Mouse (Mus musculus): ENCODE measurements around the gene Tspan9.

Tspan9 gene

DNA sequence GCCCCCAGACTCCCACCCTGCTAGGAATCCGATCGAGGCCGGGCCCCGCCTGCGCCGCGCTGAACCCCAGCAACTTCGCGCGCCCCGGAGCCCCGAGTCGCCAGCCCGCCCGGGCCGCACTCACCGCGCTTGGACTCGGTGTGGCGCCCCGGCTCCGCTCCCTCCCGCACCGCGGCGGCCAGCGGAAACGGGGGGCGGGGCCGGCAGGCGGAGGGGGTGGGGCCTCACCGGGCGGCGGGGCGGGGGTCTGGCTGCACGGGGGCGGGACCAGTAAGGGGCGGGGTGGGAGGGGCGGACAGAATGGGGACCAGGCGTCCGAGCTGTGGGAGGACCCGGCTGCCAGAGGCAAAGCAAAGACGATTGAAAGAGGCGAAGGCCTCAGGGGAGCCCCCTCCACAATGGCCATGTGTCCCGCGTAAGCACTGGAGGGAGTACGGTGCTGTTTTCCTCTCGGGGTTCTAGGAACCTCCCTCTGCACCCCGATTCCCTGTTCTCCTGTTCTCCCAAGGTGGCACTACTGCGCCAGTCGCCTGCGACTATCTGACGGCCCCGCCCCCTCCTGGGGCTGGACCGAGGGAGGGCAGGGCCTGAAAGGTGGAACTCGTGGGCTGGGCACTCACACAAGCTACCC lies at the start of gene Tspan9:
TSS of gene Tspan9 (minus strand) at position 205 of the 631 bp plus-strand sequence.
- DNase-seq: peak; percentile 20 to 47

DNA sequence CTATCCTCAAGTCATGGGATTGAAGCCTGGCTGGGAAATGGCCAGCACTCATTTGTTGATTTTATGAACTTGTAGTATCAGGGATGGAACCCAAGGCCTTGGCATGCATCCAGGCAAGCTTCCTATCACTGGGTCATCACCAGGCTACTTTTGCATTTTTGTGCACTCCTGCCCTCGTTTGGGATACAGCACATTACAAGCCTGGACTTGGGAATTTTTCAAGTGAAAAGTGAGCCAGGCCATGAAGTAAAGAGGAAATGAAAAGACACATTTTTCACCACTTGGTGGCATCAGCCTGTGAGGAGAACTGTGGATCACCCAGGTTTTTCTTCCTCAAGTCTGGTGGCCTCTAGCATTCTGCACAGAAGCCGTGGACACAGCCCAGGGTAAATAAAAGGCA lies 40.1 kb upstream of the Tspan9 start:
- DNase-seq: no peak

DNA sequence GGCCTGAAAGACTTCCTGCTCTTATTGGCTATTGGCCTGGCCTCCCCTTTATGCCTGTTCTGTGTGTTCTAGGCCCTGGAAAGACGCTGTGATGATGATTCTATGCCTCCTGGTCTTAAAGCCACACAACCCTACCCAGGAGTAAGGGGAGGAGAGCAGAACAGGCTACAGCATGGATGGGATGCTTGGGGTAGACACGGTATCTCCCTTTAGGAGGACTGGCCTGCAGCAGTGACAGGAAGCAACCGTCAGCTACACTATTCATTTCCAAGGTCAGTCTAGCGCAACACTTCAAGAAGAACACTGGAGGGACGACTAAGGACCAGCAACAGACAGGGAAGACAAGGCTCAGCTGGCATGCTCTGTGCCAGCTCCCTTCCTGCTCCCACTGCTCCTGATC lies 37.8 kb upstream of the Tspan9 start:
- no peak for DNase-seq

DNA sequence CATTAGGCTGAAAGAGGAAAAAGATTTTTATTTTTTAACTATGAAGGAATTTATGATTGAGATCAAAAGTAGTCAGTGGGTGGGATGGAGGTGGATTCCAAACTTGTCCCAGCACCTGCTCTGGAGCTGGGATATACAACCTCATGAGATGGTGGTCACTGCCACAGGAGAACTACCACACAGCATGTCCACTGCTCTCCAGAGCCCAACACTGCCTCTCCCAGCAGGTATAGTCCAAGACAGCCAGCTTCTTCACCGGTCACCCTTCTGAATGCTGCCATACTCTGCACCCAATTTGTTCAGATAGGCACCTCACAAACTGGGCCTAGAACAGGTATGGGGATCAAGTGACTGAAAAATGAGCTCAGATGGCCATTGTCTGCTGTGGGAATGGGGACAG lies 36.3 kb upstream of the Tspan9 start:
- no peak for DNase-seq

DNA sequence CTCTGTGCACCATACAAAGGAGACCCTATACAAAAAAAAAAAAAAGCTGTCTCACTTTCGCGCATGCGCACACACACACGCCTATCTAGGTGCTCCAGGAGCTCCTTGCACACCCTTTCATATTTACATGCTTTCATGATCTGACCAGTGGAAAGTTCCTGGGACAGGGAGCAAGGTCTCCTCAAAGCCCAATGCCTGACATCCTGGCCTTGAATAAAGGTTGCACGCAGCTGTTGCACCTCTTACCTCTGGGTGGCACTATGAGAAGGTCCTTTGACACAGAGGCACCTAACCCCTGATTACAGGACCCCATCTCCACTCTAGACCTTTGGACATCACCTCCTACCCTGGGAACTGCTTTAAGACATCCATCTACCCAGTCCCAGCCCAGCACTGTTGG lies 35.9 kb upstream of the Tspan9 start:
- DNase-seq: no peak

DNA sequence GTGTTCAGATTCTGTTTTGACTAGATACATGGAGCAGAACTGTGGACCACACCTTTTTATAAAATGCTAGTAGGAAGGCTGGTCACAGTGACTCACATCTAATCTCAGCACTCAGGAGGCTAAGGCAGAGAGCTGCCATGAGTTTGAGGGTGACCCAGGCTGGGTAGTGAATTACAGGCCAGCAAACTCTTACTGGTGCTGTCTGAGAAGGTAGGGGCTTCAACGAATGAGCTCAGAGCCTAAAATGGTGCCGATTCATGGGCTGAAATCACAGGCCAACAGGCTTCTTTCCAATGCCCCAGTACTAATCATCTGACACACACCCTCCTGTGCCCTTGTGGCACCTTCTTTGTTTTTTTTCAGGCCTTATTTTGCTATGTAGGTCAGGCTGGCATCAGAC lies 35.3 kb upstream of the Tspan9 start:
- no peak for DNase-seq

DNA sequence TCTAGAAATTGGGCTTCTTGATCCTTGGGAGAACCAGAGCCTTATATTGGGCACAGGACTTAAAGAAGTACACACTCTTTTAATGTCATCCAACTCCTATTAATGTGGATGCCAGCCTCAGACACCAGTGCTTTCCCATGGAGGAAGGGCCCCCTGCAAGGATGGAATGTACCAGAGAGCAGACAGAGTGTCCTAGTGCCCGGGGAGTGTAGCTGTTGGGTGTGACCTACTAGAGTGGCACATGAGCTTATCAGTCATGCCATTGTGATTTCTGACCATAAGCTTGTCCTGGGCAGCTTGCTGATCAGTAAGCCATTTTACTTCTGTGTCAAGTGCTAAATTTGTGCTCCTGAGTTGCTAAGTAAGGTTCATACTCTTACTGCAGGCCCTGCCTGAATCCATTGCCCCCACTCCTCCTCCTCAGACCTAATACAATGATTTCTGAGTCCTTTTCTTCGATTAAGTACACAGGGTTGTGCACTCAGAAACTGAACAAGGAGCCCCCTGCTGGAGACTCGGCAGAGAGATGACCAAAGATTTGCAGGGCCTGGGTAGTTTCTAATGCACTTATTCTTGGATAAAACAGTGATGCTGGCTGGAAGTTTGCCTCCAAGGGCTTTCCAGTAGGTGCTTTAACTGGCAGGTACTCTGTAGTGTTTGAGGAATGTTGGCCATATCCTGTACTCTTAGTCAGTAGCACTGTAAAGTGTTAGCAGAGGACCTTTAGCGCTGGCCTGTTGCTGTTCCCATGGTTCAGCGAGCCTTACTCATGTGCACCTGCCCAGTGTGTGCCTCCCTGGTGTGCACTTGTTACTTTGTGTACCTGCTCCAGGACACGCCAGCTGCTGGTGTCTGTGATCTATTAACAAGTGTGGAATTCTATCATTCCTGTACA lies 25.6 kb upstream of the Tspan9 start:
- DNase-seq: no peak

DNA sequence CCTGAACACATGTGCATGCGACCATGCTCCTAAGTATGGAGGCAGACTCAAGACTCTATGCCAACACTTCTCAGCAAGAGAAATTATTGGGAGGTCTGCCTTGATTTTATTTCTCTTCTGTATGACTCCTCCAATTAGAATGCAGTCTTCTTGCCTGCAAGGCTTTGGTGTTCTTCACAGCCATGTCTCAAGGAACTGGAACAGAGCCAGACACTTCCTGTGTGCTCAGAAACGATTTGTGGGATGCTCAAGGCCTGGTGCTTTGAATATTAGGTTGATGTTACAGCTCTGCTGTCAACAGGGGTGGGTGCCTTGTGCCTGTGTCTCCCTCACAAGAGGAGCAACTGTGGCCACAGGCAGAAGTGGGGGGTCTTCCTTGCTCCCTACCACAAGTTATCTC lies 22.2 kb upstream of the Tspan9 start:
- no peak for DNase-seq

DNA sequence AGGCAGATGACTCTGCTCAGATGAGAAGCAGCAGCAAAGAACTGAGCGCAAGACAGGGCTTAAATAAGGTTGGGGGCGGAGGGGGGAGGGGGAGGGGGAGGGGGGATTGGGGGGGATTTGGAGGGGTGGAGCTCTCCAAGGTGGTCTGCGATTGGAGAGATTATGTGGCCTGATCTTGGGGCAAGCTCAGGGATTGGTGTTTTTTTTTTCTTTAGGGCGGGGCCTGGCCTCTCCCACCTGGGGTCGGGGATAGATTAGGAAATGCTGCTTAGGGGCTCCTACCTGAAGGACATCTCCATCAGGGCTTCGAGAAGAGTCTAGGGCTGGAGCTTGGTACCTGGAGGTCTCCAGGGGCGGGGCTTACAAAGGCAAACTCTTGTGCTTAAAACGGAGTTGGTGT lies 21.2 kb upstream of the Tspan9 start:
- DNase-seq: no peak

DNA sequence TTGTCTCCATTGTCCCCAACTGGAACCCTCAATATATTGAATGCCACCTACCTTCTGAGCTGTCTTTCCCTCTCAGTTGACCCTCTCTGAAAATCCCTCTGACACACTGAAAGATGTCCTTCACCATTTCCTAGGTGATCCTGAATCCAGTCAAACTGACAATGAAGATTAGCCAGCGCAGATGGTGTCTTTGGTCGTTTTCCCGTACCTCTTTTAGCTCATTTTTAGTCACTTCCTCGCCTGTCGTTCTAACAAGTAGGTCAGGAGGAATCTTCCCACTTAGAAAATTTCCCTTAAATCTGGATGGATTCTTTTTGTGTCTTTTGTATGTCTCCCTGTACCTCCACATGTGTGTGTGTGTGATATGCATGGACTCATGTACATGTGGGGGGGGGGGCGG lies 15.7 kb upstream of the Tspan9 start:
- no peak for DNase-seq

DNA sequence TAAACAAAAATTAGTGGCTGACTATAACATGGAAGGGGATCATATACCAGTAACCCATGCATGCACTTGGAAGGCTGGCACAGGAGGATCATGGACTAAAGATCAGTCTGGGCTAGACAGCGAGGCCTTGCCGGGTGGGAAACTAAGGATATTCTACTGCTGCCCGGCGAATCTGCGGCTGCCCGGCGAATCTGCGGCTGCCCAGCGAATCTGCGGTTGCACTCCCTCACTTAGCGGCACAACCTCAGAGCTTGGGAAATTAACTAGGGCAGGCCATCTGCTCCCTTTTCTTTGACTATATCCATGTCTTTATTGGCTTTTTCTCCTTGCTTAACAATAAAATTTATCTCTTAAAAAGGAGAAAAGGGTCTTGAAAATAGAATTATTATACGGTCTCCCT lies 14.6 kb upstream of the Tspan9 start:
- no peak for DNase-seq

DNA sequence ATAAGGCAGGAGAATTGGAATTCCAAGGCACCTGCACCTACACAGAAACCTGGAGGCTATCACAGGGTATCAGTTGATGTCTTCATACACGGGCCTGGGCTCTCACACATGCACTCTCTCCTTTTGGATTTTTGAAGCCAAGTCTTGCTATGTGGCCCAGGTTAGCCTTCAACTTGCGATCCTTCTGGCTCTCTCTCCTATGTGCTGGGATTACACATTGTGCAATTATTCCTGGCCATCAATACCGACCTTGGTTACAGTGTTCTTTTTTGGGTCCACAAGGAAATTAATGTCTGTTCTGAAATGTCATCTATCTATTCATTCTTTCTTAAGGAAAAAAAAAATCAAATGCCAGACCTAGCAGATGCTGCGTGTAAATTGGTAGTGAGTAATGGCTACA lies 13.1 kb upstream of the Tspan9 start:
- DNase-seq: no peak

DNA sequence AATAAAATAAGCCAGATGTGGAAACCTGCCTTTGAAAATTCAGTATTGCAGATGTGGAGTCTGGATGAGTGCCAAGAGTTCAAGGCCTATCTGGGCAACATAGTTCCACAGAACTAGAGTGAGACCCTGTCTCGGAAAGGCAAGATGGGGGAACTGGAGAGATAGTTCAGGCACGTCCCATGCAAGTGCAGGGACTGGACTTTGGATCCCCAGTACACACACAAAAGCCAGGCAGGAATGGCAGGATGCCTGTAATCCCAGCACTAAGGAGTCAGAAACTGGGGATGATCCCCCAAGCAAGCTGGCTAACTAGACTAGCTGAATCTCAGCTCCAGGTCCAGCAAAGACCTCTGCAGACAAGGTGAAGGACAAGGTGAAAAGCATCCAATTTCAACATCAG lies 12.5 kb upstream of the Tspan9 start:
- no peak for DNase-seq

DNA sequence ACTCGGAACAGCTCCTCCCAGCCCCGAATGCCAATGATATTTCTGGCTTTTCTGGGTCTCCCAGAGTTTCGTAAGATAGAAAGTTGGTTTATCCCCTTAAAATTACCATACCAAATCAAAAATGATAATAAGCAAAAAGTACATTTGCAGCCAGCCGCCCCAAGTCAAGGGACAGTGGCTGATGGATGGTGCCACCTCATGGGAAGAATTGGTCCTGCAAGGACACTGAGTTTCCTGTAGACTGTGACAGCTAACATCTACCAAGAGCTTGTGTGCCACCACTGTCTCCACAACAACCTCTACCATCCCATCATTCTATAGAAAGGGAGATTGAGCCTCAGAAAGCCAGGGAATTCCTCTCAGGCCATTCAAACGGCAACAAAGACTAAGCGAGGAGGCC lies 2.4 kb upstream of the Tspan9 start:
- peak in 1 of 2 experiments; percentile 10 for DNase-seq

DNA sequence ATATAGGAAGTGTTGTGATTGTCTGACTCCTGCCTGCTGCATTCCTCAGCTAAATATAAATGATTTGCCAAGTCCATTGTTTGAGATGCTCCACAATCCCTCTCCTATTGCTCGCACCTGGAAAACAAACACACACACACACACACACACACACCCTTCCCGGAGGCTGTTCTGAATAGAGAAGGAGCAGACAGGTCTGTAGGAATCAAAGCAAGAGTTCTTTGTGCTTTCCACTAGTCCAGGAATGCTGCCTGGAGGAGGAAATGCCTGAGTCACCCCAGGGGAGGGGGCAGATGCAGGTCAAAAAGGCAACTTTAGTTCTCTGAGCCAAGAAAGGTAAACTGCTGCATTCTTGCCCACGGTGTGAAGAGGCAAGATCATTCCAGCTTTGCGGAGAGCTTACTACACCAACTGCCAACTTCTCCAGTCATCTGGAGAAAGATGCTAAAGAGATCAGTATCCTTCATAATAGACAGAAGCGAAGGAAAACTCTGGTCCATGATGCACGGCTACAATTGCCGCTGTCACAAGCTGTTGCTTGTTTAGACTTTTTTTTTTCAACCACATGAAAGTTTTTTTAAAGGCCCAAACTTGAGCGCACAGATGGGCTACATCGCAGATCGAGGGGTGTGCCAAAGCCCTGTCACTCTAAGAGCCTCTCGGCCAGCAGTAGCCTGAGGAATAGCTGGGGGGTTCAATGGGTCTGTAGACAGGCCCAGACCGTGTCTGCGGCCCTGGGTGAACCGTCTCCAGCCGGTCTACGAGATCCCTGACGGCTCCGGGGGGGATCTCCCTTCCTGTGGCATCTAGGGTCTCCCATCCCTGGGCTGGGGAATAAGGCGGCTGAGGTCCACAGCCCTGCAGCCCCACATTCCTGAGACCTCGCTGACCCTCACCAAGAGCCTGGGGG lies 770 bp downstream of the Tspan9 start:
- peak in 1 of 2 experiments; percentile 5 for DNase-seq

DNA sequence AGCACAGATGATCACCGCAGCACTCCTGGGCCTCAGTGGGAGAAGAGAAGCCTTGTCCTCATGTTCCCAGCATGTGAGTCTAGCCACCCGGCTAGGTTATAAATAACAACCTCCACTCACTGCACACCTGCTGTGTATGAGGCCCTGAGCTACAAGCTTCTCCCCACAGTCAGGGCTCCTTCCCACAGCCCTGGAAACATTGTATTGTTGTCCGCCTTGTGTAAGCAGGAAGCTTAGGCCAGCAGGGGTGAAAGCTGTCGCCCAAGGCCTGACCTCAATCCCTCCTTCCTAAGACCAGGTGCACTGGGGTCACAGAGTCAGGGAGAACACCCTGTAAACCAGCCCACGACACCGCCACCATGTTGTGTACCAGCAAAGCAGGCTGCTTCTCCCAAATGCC lies 2.7 kb downstream of the Tspan9 start:
- no peak for DNase-seq

DNA sequence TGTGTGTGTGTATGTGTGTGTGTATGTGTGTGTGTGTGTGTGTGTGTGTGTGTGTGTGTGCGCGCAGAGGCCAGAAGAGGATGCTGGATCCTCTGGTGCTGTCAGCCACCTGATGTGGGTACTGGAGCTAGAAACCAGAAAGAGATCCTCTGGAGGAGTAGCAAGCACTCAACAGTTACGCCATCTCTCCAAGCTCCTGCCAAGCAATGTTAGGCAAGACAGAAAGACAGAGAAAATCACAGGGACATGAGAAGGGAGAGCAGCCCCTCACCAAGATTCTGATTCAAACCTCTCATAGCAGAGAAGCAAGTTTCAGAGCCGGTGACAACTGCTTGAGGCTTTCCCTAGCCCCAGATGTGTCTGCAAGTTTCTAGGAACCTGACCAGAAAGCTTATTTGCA lies 5.5 kb downstream of the Tspan9 start:
- DNase-seq: no peak

DNA sequence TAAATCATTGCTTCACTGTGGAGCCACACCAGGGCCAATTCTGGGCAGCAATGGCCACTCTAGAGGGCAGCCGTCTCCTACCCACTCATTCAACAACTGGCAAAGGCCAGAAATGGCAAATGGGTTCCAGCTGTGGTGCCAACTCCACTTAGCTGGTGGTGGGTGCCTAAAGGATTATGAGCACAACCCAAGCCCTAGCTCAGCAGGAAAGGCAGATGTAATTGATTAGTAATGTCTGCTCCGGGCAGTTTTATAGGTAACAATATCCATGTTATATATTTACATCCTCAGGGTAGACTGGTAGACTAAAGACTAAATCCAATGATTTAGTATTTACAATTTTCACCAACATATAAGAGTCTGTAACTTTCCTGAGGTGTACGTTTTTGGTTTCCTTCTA lies 6.7 kb downstream of the Tspan9 start:
- no peak for DNase-seq

DNA sequence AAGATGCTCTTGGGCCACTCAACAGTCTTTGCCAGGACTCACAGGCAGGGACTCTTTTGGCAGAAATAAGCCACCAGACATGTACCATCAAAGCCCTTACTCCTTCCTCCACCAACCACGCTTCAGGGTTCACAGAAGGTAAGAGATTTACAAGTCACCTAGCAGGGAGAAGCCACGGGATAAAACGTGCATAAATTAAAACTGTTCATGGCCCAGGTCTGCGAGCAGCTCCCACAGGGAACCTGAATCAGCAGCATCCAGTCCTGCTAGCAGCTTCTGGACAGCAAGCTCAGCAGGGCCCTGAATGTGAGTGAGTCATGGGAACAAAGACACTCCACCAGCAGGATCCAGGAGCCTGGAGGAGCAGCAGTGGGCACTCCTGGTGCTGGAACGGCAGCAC lies 7.9 kb downstream of the Tspan9 start:
- DNase-seq: no peak

DNA sequence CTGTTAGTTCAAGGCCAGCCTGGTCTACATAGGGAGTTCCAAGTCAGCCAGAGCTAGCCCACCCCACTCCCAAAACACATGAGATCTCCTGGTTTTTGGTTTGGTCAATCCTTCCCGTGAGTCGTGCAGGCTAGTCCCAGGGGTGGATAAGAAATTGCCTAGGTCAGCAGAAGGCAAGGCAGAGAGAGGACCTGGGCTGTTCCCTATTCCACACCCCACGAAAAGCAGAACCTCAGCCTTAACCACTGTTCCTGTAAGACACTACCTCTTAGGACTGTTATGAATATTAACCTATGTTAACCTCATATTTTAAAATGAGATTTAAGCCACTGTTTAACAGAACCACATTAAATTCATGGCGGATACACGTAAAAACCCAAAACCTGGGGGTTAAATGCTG lies 8.4 kb downstream of the Tspan9 start:
- no peak for DNase-seq

DNA sequence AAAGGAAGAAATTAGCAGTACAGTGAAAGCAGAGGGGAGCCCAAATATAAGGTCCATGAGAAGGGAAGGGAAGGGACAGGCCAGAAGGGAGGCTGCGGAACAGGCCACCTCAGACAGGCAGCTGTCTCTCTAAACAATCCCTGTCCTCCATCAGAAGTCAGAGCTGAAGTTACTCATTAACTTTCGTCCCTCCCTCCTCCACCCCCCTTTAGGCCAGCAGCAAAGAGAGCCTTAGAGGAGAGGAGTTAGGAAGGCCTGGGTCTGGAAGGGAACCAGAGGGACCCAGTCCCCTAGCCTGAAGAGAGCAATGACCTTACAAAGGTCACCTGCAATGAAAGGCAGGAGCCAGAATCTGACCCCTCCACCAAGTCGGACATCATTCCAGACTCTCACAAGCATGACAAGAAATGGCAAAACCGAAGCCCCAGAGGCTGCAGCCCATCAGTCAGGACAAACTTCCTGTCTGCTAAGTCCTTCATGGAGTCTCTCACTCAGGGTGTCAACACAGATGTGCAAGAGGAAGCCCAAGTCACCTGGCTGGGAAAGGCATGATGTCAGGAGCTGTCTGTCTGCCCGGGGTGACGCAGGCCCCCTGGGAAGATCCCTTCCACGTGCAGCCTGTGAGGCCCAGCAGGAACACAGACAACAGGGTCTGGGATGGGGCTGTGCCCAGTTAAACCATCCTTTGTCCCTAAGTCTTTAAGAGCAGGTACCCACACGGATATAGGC lies 9.0 kb downstream of the Tspan9 start:
- DNase-seq: no peak

DNA sequence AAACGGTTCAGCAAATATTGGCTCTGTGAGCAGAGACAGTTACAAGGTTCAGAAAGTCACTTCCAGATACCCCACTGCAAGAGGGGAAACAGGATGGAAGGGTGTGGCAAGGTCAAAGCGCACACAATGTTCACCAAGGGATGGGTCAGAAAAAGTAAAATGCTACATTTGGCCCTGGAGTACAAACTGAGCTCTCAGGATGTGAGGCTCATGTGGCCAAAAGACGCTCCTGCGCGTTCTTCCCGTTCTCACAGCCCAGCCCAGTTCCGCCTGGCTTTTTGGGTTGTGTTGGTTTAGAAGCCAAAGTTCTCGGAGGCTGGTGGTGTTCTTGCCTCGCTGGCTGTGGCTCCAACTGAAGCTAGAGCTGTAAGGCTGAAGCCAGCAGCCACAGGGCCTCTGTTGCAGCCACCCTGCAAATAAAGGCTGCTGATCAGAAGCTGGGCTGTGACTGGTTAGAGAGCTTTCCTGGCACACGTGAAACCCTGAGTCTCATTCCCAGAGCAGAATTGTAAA lies 9.7 kb downstream of the Tspan9 start:
- DNase-seq: no peak

DNA sequence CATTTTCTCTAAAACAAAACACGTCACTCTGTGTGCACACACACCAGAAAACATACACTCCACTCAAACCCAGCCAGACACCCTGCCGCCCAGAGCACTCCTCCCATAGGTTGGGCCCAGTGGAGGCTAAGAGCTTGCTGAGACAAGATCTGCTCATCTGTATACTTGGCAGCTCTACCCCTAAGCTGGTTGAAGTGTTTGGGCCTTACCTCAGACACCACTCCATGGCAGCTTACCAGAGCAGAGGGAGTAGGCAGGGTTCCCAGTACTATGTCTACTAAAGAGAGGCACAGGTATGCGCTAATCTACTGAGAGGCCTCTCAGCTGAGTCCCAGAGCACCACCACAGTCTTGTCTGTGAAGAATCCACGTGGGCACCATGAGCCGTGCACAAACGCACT lies 10.8 kb downstream of the Tspan9 start:
- DNase-seq: no peak

Data from spleen, adult 18-20 months (tissue).